4 mouse cellular contexts compared by ENCODE assay signal in the genomic region with DNA sequence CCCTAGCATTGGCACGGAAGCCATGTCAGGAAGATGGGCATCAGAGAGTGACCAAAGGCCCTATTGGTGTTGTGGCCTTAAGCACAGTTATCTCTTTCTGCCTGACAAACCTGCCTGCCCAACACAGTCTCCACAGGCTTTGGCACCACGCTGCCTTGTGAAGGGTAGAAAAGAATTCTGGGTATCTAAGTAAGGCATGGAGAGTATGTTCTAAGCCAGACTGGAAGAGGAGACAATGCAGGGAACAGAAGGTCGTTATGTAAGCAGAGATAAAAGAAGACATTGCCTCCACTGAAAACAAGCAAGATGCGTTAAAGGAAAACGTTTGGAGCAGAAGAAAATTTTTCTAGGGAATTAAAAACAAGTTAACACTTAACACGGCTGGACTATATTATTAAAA.
"Had no signal": no experiment of that assay in that cellular context is flagged by ENCODE, and none has a peak within 500 bp of the region (broad histone marks: within the 10 kb centered on the region; RNA-seq: fewer than 3 reads in every experiment).

No protein-coding gene starts in this region.

- DNase-seq: kidney, adult 2 months; kidney, postnatal 14 days; lung, adult 18-20 months; thymus, postnatal 4 days had no signal
